Mouse (Mus musculus) cerebellum, postnatal 25 days (tissue): ENCODE results near the gene Slc4a4.
A peak's percentile ranks its signal among the peaks of the same experiment; 100 is the strongest.

ENCODE experiments used
- DNase-seq, 2 experiments: peaks; one replicate each; pipeline ENCODE4 v3.0.0; 2021; ENCODE audit warnings: mixed read lengths in 2 of 2

The Slc4a4 gene

GRCm38 (mm10) chr5:89198501-89198900, 311.9 kb downstream of the Slc4a4 start:
- no peak for DNase-seq

GRCm38 (mm10) chr5:89209973-89210703, 323.5 kb downstream of the Slc4a4 start:
- DNase-seq, result no peak

- no peak for DNase-seq
Measured at GRCm38 (mm10) chr5:89211057-89211456, 324.4 kb downstream of the Slc4a4 start.

- DNase-seq, result no peak
Measured at GRCm38 (mm10) chr5:89218222-89218621, 331.6 kb downstream of the Slc4a4 start.

GRCm38 (mm10) chr5:89218709-89219108, 332.1 kb downstream of the Slc4a4 start:
- DNase-seq, result no peak

GRCm38 (mm10) chr5:89221658-89222057, 335.0 kb downstream of the Slc4a4 start:
- DNase-seq, result peak in 1 of 2 experiments; percentile 34

GRCm38 (mm10) chr5:89223061-89223740, 336.6 kb downstream of the Slc4a4 start:
- no peak for DNase-seq

GRCm38 (mm10) chr5:89223744-89224368, 337.2 kb downstream of the Slc4a4 start:
- no peak for DNase-seq

- DNase-seq, result no peak
Measured at GRCm38 (mm10) chr5:89227948-89228347, 341.3 kb downstream of the Slc4a4 start.

GRCm38 (mm10) chr5:89229606-89230005, 343.0 kb downstream of the Slc4a4 start:
- DNase-seq, result no peak

GRCm38 (mm10) chr5:89232313-89232712, 345.7 kb downstream of the Slc4a4 start:
- DNase-seq, result no peak

GRCm38 (mm10) chr5:89251806-89252205, 365.2 kb downstream of the Slc4a4 start:
- DNase-seq, result no peak

GRCm38 (mm10) chr5:89259804-89260492, 373.3 kb downstream of the Slc4a4 start:
- DNase-seq, result no peak

GRCm38 (mm10) chr5:89277049-89277448, 390.4 kb downstream of the Slc4a4 start:
- no peak for DNase-seq

- no peak for DNase-seq
Measured at GRCm38 (mm10) chr5:89277616-89278015, 391.0 kb downstream of the Slc4a4 start.

GRCm38 (mm10) chr5:89278309-89278708, 391.7 kb downstream of the Slc4a4 start:
- DNase-seq, result no peak

- no peak for DNase-seq
Measured at GRCm38 (mm10) chr5:89280312-89280863, 393.8 kb downstream of the Slc4a4 start.
